Mouse (Mus musculus) small intestine, adult 2 months (tissue): ENCODE results near the gene Tvp23a. TPM values are rescaled to one million over a fixed set of nuclear protein-coding genes. Genes with fewer than 3 reads are reported as not detected.
A peak's percentile ranks its signal among the peaks of the same experiment; 100 is the strongest.

Experiments
- H3K27ac ChIP-seq: fragments of 200-500 bp; 2 replicates; pipeline ENCODE4 v1.5.1; 2012; ENCODE audit warnings: low read depth, low read length, control low read depth, inconsistent platforms; ENCODE audit not compliant: insufficient read depth
- H3K27me3 ChIP-seq: fragments of 200-500 bp; 2 replicates; pipeline ENCODE4 v1.6.1; 2012; ENCODE audit warnings: mild to moderate bottlenecking, moderate library complexity, low read length, inconsistent platforms; ENCODE audit not compliant: control insufficient read depth, insufficient read depth
- H3K36me3 ChIP-seq: fragments of 200-500 bp; 2 replicates; pipeline ENCODE4 v1.6.1; 2012; ENCODE audit warnings: mild to moderate bottlenecking, low read length, control low read depth, inconsistent platforms; ENCODE audit not compliant: control insufficient read depth, insufficient read depth
- H3K4me1 ChIP-seq: fragments of 200-500 bp; 2 replicates; pipeline ENCODE4 v1.6.1; 2012; ENCODE audit warnings: low read length, inconsistent platforms, mixed read lengths; ENCODE audit not compliant: control insufficient read depth, insufficient read depth, insufficient read length
- H3K4me3 ChIP-seq: fragments of 200-500 bp; 2 replicates; pipeline ENCODE4 v1.5.1; 2012; ENCODE audit warnings: low read depth, mild to moderate bottlenecking, control low read depth, inconsistent platforms, low read length, moderate library complexity
- CTCF ChIP-seq: fragments of 200-500 bp; IDR thresholded peaks from 2 replicates; pipeline ENCODE4 v1.5.1; 2012; ENCODE audit warnings: low read depth, mild to moderate bottlenecking, control low read depth, inconsistent platforms, low read length, moderate library complexity, mixed read lengths; ENCODE audit not compliant: insufficient replicate concordance, insufficient read length; ENCODE audit errors: extremely low read depth
- POLR2A ChIP-seq: fragments of 200-500 bp; IDR thresholded peaks from 2 replicates; pipeline ENCODE4 v1.6.1; 2012; ENCODE audit warnings: low read depth, mild to moderate bottlenecking, control low read depth, inconsistent platforms, low read length, moderate library complexity
- WGBS: fragments of 180-500 bp; shearing (Covaris S2); methylation state at CpG from one replicate; pipeline ENCODE4 v1.1.7; 2018; 5-methylcytosine and 5-hydroxymethylcytosine counted together
- polyA plus RNA-seq: library from polyadenylated mRNA; depleted of rRNA; stranded (reverse); fragments of >200 nt; gene quantifications from 2 replicates; pipeline ENCODE4 v1.2.3, GENCODE M21; 2012; rRNA removed

The Tvp23a gene
- 0.88 and 1.4 TPM in 2 replicates for polyA plus RNA-seq

GRCm38 (mm10) chr16:10447264-10447594 lies at the start of gene Tvp23a:
Gene Tvp23a (minus strand): TSS chr16:10447362.
- Histone ChIP-seq H3K27me3 (no peaks in the 10 kb centered on the region), H3K27ac (no peak within 1 kb of the TSS), H3K36me3 (no peaks in the 10 kb centered on the region), H3K4me1 (peaks cover 25% of the 10 kb centered on the region), H3K4me3 (peak within 1 kb of the TSS; percentile 33)
- TF ChIP-seq POLR2A = no peak
- no peak for TF ChIP-seq CTCF
- 42% methylated on average over 12 of the region's 12 CpGs for WGBS

GRCm38 (mm10) chr16:10495824-10496298 lies 48.7 kb upstream of the Tvp23a start:
- Histone ChIP-seq H3K4me1 (peaks cover 32% of the 10 kb centered on the region), H3K27me3 (no peaks in the 10 kb centered on the region), H3K4me3 (no peak overlapping the region), H3K36me3 (0 out of 2 replicates have a peak, but pooled peaks cover 5% of the 10 kb centered on the region), H3K27ac (peak overlapping the region; percentile 67)
- TF ChIP-seq POLR2A (no peak), CTCF (no peak)
- 29% methylated on average over 2 of the region's 2 CpGs for WGBS

- Histone ChIP-seq H3K36me3 (0 out of 2 replicates have a peak, but pooled peaks cover 3% of the 10 kb centered on the region), H3K4me1 (peaks cover 32% of the 10 kb centered on the region), H3K27ac (no peak overlapping the region), H3K27me3 (no peaks in the 10 kb centered on the region), H3K4me3 (no peak overlapping the region)
- TF ChIP-seq POLR2A = no peak
- TF ChIP-seq CTCF = no peak
- WGBS = 81% methylated on average over 3 of the region's 3 CpGs
Measured at GRCm38 (mm10) chr16:10492587-10492986, 45.4 kb upstream of the Tvp23a start.

GRCm38 (mm10) chr16:10491716-10492115 lies 44.6 kb upstream of the Tvp23a start:
- no peaks in the 10 kb centered on the region for H3K27me3 ChIP-seq
- 0 out of 2 replicates have a peak, but pooled peaks cover 3% of the 10 kb centered on the region for H3K36me3 ChIP-seq
- H3K27ac ChIP-seq = no peak overlapping the region
- H3K4me1 ChIP-seq = peaks cover 26% of the 10 kb centered on the region
- TF ChIP-seq CTCF (no peak), POLR2A (no peak)
- 86% methylated on average over 4 of the region's 4 CpGs for WGBS
- H3K4me3 ChIP-seq = no peak overlapping the region

- Histone ChIP-seq H3K36me3 (0 out of 2 replicates have a peak, but pooled peaks cover 3% of the 10 kb centered on the region), H3K27ac (peak overlapping the region; percentile 24; the same call in 1 of the 2 replicates), H3K4me3 (peak overlapping the region; percentile 73), H3K4me1 (peaks cover 16% of the 10 kb centered on the region), H3K27me3 (no peaks in the 10 kb centered on the region)
- TF ChIP-seq CTCF (no peak), POLR2A (no peak)
- WGBS = 83% methylated on average over 18 of the region's 18 CpGs
Measured at GRCm38 (mm10) chr16:10490503-10491150, 43.5 kb upstream of the Tvp23a start.

- WGBS = 14% methylated on average over 13 of the region's 14 CpGs
- Histone ChIP-seq H3K4me3 (peak overlapping the region; percentile 73), H3K27me3 (no peaks in the 10 kb centered on the region), H3K4me1 (peaks cover 11% of the 10 kb centered on the region; the same call in 1 of the 2 replicates), H3K36me3 (0 out of 2 replicates have a peak, but pooled peaks cover 3% of the 10 kb centered on the region), H3K27ac (peak overlapping the region; percentile 30; the same call in 1 of the 2 replicates)
- TF ChIP-seq POLR2A (no peak), CTCF (no peak)
Measured at GRCm38 (mm10) chr16:10489904-10490457, 42.8 kb upstream of the Tvp23a start.

GRCm38 (mm10) chr16:10489483-10489882 lies 42.3 kb upstream of the Tvp23a start:
- H3K4me3 ChIP-seq = peak overlapping the region; percentile 73
- no peaks in the 10 kb centered on the region for H3K27me3 ChIP-seq
- H3K36me3 ChIP-seq = 0 out of 2 replicates have a peak, but pooled peaks cover 3% of the 10 kb centered on the region
- peaks cover 7% of the 10 kb centered on the region; the same call in 1 of the 2 replicates for H3K4me1 ChIP-seq
- peak; percentile 36; the same call in 1 of the 2 replicates for TF ChIP-seq POLR2A
- no peak for TF ChIP-seq CTCF
- H3K27ac ChIP-seq = peak overlapping the region; percentile 30; the same call in 1 of the 2 replicates
- WGBS = 3% methylated on average over 9 of the region's 9 CpGs
